Mouse (Mus musculus) lung, embryonic 16.5 days (tissue): ENCODE results near the gene Anp32e. TPM values are rescaled to one million over a fixed set of nuclear protein-coding genes. Genes with fewer than 3 reads are reported as not detected.
"Not testable (repeated sequence)": the region's sequence is repeated elsewhere in the genome, so short reads cannot be mapped to it uniquely, and the experiment has no call there.

Experiments used
- ATAC-seq: fragments of 200-750 bp; cut with Nextera tagmentation; 2 replicates; pipeline ENCODE4 v1.8.0; 2017; ENCODE audit warnings: low read depth, mild to moderate bottlenecking, moderate library complexity
- H3K27ac ChIP-seq: fragments of 300-500 bp; sonication (generic); 2 replicates; pipeline ENCODE4 v1.5.1; 2014; ENCODE audit warnings: mild to moderate bottlenecking, control low read depth, low read length
- H3K27me3 ChIP-seq: fragments of 300-500 bp; sonication (generic); 2 replicates; pipeline ENCODE4 v1.6.1; 2014; ENCODE audit warnings: low read depth, low read length, mixed read lengths; ENCODE audit not compliant: control insufficient read depth, insufficient read depth
- H3K36me3 ChIP-seq: fragments of 300-500 bp; sonication (generic); 2 replicates; pipeline ENCODE4 v1.6.1; 2014; ENCODE audit warnings: low read length; ENCODE audit not compliant: control insufficient read depth, insufficient read depth
- H3K4me1 ChIP-seq: fragments of 300-500 bp; sonication (generic); replicated peaks from 2 replicates; pipeline ENCODE4 v1.6.1; 2014; ENCODE audit warnings: low read length, mixed read lengths; ENCODE audit not compliant: control insufficient read depth, insufficient read depth
- H3K4me2 ChIP-seq: fragments of 300-500 bp; sonication (generic); 2 replicates; pipeline ENCODE4 v1.6.1; 2014; ENCODE audit warnings: low read depth, low read length, control low read depth
- H3K4me3 ChIP-seq: fragments of 300-500 bp; sonication (generic); 2 replicates; pipeline ENCODE4 v1.5.1; 2014; ENCODE audit warnings: mild to moderate bottlenecking, low read length, control low read depth
- H3K9ac ChIP-seq: fragments of 300-500 bp; sonication (generic); 2 replicates; pipeline ENCODE4 v1.6.1; 2014; ENCODE audit warnings: low read length, control low read depth
- H3K9me3 ChIP-seq: fragments of 300-500 bp; sonication (generic); 2 replicates; pipeline ENCODE4 v1.6.1; 2016; ENCODE audit warnings: low read length; ENCODE audit not compliant: control insufficient read depth
- WGBS: fragments of 180-500 bp; shearing (Covaris S2); extraction: QIAGEN DNeasy Blood & Tissue Kit; methylation state at CpG from one replicate; pipeline ENCODE4 v1.1.7; 2014; 5-methylcytosine and 5-hydroxymethylcytosine counted together
- polyA plus RNA-seq: library from polyadenylated mRNA; unstranded; fragments of >200 nt; fragmentation: Nextera tagmentation; extraction: Ambion mirVana; gene quantifications from 2 replicates; pipeline ENCODE4 v1.2.1, GENCODE M21; 2015

Anp32e gene
- polyA plus RNA-seq, 1 experiment from 2014 or later, result 230 TPM

GRCm38 (mm10) chr3:95959082-95959481, 30.0 kb downstream of the Anp32e start:
- Histone ChIP-seq H3K9me3 (peaks cover 3% of the 10 kb centered on the region; the same call in 1 of the 2 replicates), H3K4me2 (no peak overlapping the region), H3K36me3 (no peaks in the 10 kb centered on the region), H3K9ac (no peak overlapping the region), H3K4me1 (peaks cover 7% of the 10 kb centered on the region), H3K27me3 (no peaks in the 10 kb centered on the region), H3K27ac (no peak overlapping the region), H3K4me3 (no peak overlapping the region)
- WGBS, result 81% methylated on average over 5 of the region's 5 CpGs
- no peak for ATAC-seq

DNA sequence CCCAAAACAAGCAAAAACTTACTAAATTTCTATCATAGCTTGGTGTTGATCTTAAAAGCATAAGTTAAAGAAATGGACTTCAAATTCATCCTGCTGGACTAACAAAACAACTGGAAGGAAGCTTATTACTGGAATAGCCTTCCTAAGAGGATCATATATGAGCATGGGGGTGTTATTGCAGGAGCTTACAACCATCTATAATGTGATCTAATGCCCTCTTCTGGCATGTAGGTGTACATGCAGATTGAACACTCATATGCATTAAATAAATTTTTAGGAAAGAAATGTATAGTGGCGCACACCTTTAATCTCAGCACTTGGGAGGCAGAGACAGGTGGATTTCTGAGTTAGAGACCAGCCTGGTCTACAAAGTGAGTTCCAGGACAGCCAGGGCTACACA, 30.8 kb downstream of the Anp32e start:
- H3K9me3 ChIP-seq, result peaks cover 3% of the 10 kb centered on the region; the same call in 1 of the 2 replicates
- 97% methylated on average over 1 of the region's 1 CpGs for WGBS

GRCm38 (mm10) chr3:95962182-95962581, 33.1 kb downstream of the Anp32e start:
- peaks cover 11% of the 10 kb centered on the region for H3K4me1 ChIP-seq
- not testable (repeated sequence) for H3K27me3 ChIP-seq, H3K4me3 ChIP-seq, H3K9me3 ChIP-seq, H3K27ac ChIP-seq, H3K36me3 ChIP-seq, H3K9ac ChIP-seq, ATAC-seq, H3K4me2 ChIP-seq
- WGBS, result 76% methylated on average over 8 of the region's 8 CpGs

More for the DNA sequence above, 30.8 kb downstream of the Anp32e start:
- Histone ChIP-seq H3K27ac (no peak overlapping the region), H3K4me3 (no peak overlapping the region), H3K9ac (no peak overlapping the region), H3K36me3 (no peaks in the 10 kb centered on the region), H3K27me3 (no peaks in the 10 kb centered on the region), H3K4me1 (peaks cover 7% of the 10 kb centered on the region), H3K4me2 (no peak overlapping the region)
- ATAC-seq, result no peak

DNA sequence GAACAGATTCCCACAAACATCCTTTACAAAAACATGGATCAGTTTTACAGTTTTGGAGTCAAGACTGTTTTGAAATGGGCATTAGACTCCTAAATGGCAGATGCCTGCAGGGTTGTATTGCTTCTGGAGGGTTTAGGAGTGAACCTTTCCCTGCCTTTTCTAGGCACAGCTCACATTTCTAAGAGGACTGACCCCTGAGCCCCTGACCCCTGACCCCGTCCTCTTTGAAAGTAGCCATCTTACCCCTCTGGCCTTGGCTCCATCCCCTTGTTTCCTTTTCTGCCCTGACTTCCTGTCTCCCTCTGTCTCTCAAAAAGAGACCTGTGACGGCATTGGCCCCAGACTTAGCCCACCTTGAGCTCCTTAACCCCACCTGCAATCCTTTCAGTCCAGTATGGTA, 34.2 kb downstream of the Anp32e start:
- no peak overlapping the region for H3K4me2 ChIP-seq
- H3K4me3 ChIP-seq, result no peak overlapping the region

DNA sequence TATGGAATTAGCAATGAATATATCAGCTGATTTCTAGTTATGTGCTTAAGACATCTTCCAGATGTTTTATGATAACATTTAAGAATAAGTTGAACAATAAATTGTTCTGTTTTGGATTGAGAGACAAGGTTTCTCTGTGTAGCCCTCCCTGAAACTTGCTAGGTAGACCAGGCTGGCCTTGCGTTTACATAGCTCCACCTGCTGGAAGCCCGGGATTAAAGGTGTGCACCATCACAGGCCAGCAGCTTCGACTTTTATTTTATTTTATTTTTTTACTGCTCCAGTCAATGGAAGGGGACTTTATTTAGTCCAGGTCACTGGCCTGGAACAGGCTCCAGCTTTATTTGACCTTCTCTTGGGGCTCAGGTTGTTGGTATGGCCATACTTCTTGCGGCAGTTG, 34.6 kb downstream of the Anp32e start:
- H3K4me3 ChIP-seq, result no peak overlapping the region
- ATAC-seq, result no peak
- no peaks in the 10 kb centered on the region for H3K27me3 ChIP-seq
- H3K9ac ChIP-seq, result no peak overlapping the region
- no peak overlapping the region for H3K4me2 ChIP-seq
- H3K4me1 ChIP-seq, result peaks cover 3% of the 10 kb centered on the region
- H3K27ac ChIP-seq, result no peak overlapping the region
- 35% methylated on average over 4 of the region's 4 CpGs for WGBS
- no peaks in the 10 kb centered on the region for H3K36me3 ChIP-seq
- H3K9me3 ChIP-seq, result peaks cover 3% of the 10 kb centered on the region; the same call in 1 of the 2 replicates

More for the DNA sequence above, 34.2 kb downstream of the Anp32e start:
- ATAC-seq, result no peak
- no peaks in the 10 kb centered on the region for H3K36me3 ChIP-seq
- no peak overlapping the region for H3K27ac ChIP-seq
- peaks cover 3% of the 10 kb centered on the region; the same call in 1 of the 2 replicates for H3K9me3 ChIP-seq
- no peak overlapping the region for H3K9ac ChIP-seq
- H3K27me3 ChIP-seq, result no peaks in the 10 kb centered on the region
- peaks cover 3% of the 10 kb centered on the region for H3K4me1 ChIP-seq
- WGBS, result 44% methylated on average over 2 of the region's 2 CpGs

- Histone ChIP-seq H3K9ac (peak overlapping the region; percentile 19; the same call in 1 of the 2 replicates), H3K9me3 (no peaks in the 10 kb centered on the region), H3K36me3 (no peaks in the 10 kb centered on the region), H3K4me1 (peaks cover 3% of the 10 kb centered on the region), H3K4me2 (peak overlapping the region; percentile 52), H3K4me3 (peak overlapping the region; percentile 15; the same call in 1 of the 2 replicates), H3K27me3 (no peaks in the 10 kb centered on the region), H3K27ac (no peak overlapping the region)
- peak; percentile 56; the same call in 1 of the 2 replicates for ATAC-seq
- WGBS, result 3% methylated on average over 7 of the region's 7 CpGs
Observed at GRCm38 (mm10) chr3:95965518-95966451, 36.7 kb downstream of the Anp32e start.

- no peak for ATAC-seq
- H3K4me3 ChIP-seq, result no peak overlapping the region
- H3K9me3 ChIP-seq, result no peaks in the 10 kb centered on the region
- H3K9ac ChIP-seq, result no peak overlapping the region
- H3K4me1 ChIP-seq, result peaks cover 8% of the 10 kb centered on the region
- no peaks in the 10 kb centered on the region; the same call in 1 of the 2 replicates for H3K27me3 ChIP-seq
- WGBS, result 78% methylated on average over 1 of the region's 1 CpGs
- no peak overlapping the region for H3K4me2 ChIP-seq
- no peak overlapping the region for H3K27ac ChIP-seq
- H3K36me3 ChIP-seq, result no peaks in the 10 kb centered on the region
Observed at GRCm38 (mm10) chr3:95969277-95969676, 40.2 kb downstream of the Anp32e start.

- not testable (repeated sequence) for H3K27ac ChIP-seq, H3K4me1 ChIP-seq, H3K36me3 ChIP-seq, ATAC-seq, H3K4me3 ChIP-seq, H3K27me3 ChIP-seq, H3K9me3 ChIP-seq, H3K4me2 ChIP-seq, H3K9ac ChIP-seq
- WGBS, result 55% methylated on average over 5 of the region's 7 CpGs
Observed at GRCm38 (mm10) chr3:95970661-95971060, 41.6 kb downstream of the Anp32e start.

GRCm38 (mm10) chr3:95972251-95972872, 43.3 kb downstream of the Anp32e start:
- Histone ChIP-seq H3K36me3 (no peaks in the 10 kb centered on the region), H3K4me1 (0 out of 2 replicates have a peak, but pooled peaks cover 4% of the 10 kb centered on the region), H3K9me3 (no peaks in the 10 kb centered on the region), H3K27ac (no peak overlapping the region), H3K4me3 (peak overlapping the region; percentile 26), H3K9ac (peak overlapping the region; percentile 49), H3K27me3 (no peaks in the 10 kb centered on the region; the same call in 1 of the 2 replicates), H3K4me2 (peak overlapping the region; percentile 60)
- ATAC-seq, result no peak
- WGBS, result 76% methylated on average over 12 of the region's 12 CpGs
